Mouse (Mus musculus): Measurements from ENCODE around the gene Nrxn2.
A peak's percentile ranks its signal among the peaks of the same experiment; 100 is the strongest.

The Nrxn2 gene

GRCm38 (mm10) chr19:6418233-6418879, at the start of gene Nrxn2:
Nrxn2 (plus strand) TSS chr19:6418731.
- peak; percentile 89 for DNase-seq (ENCODE audit: low spot score)

- DNase-seq (ENCODE audit: low spot score): no peak
Measured at GRCm38 (mm10) chr19:6370175-6370574, 48.4 kb upstream of the Nrxn2 start.

GRCm38 (mm10) chr19:6372433-6372832, 46.1 kb upstream of the Nrxn2 start:
- no peak for DNase-seq (ENCODE audit: low spot score)

- DNase-seq (ENCODE audit: low spot score): peak; percentile 74
Measured at GRCm38 (mm10) chr19:6373539-6374400, 44.8 kb upstream of the Nrxn2 start.

GRCm38 (mm10) chr19:6374571-6374970, 44.0 kb upstream of the Nrxn2 start:
- DNase-seq (ENCODE audit: low spot score): no peak

GRCm38 (mm10) chr19:6375423-6376254, 42.9 kb upstream of the Nrxn2 start:
- DNase-seq (ENCODE audit: low spot score): no peak

GRCm38 (mm10) chr19:6376255-6376564, 42.3 kb upstream of the Nrxn2 start:
- DNase-seq (ENCODE audit: low spot score): no peak

- peak; percentile 70 for DNase-seq (ENCODE audit: low spot score)
Measured at GRCm38 (mm10) chr19:6376643-6377042, 41.9 kb upstream of the Nrxn2 start.

- DNase-seq (ENCODE audit: low spot score): no peak
Measured at GRCm38 (mm10) chr19:6377327-6378040, 41.0 kb upstream of the Nrxn2 start.

- DNase-seq (ENCODE audit: low spot score): no peak
Measured at GRCm38 (mm10) chr19:6380411-6381166, 37.9 kb upstream of the Nrxn2 start.

GRCm38 (mm10) chr19:6381238-6381637, 37.3 kb upstream of the Nrxn2 start:
- DNase-seq (ENCODE audit: low spot score): no peak

GRCm38 (mm10) chr19:6382323-6382924, 36.1 kb upstream of the Nrxn2 start:
- DNase-seq (ENCODE audit: low spot score): no peak

GRCm38 (mm10) chr19:6383470-6383869, 35.1 kb upstream of the Nrxn2 start:
- no peak for DNase-seq (ENCODE audit: low spot score)

- DNase-seq (ENCODE audit: low spot score): peak; percentile 64
Measured at GRCm38 (mm10) chr19:6384128-6384527, 34.4 kb upstream of the Nrxn2 start, which contains the start of gene Pygm. Pygm (plus strand) TSS chr19:6384399.

- DNase-seq (ENCODE audit: low spot score): no peak
Measured at GRCm38 (mm10) chr19:6384954-6385353, 33.6 kb upstream of the Nrxn2 start.

GRCm38 (mm10) chr19:6385419-6385818, 33.1 kb upstream of the Nrxn2 start:
- DNase-seq (ENCODE audit: low spot score): no peak

- no peak for DNase-seq (ENCODE audit: low spot score)
Measured at GRCm38 (mm10) chr19:6385821-6386220, 32.7 kb upstream of the Nrxn2 start.

GRCm38 (mm10) chr19:6386234-6386633, 32.3 kb upstream of the Nrxn2 start:
- no peak for DNase-seq (ENCODE audit: low spot score)

- DNase-seq (ENCODE audit: low spot score): no peak
Measured at GRCm38 (mm10) chr19:6388006-6388405, 30.5 kb upstream of the Nrxn2 start.

- no peak for DNase-seq (ENCODE audit: low spot score)
Measured at GRCm38 (mm10) chr19:6389803-6390202, 28.7 kb upstream of the Nrxn2 start.

- DNase-seq (ENCODE audit: low spot score): no peak
Measured at GRCm38 (mm10) chr19:6390251-6390650, 28.3 kb upstream of the Nrxn2 start.

Data from testis, postnatal 14 days (tissue).